Mouse (Mus musculus) ovary, adult 18-20 months (tissue): ENCODE data around the gene Otulin.
A peak's percentile ranks its signal among the peaks of the same experiment; 100 is the strongest.

Experiments
- DNase-seq: peaks from one replicate; pipeline ENCODE4 v3.0.0; 2022; ENCODE audit warnings: low spot score, mixed read lengths

Gene Otulin

DNA sequence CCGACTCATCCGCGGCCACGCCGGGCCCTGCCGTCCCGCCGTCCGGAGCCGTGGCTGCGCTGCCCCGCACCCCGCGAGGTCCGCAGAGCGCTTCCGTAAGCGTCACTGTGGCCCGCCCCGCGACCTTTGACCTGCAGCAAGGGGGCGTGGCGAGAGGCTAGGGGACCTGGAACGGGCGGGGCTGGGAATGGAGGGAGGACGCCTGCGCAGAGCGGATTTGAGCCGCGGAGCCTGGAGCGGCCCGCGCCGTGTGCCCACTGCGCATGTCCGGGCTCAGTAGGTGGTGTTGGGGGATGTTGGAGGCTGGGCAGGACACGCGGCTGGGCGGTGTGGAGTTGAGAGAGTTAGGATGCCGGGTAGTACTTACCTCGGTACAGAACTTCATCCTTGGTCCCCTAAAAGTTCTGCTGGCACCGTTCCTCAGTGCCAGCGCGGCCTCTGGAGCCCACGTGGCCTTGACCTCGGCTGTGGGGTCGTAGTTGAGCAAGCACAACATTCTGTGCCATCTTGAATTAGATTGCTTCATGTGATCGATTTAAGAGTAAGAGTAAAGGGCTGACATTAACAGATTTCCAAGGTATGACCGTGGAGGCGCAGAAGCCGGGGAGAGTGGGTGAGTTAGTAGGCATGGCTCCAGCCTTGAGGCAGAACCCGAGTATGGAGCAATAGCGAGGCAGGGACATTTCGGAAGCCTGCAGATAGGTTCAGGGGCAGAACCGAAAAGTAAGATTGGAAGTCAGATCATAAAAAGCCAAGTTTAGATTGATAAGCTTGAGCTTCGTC lies at the start of gene Otulin:
Gene Otulin, minus strand, starts transcription at position 93 of the 783 bp plus-strand sequence.
- DNase-seq: peak; percentile 96

DNA sequence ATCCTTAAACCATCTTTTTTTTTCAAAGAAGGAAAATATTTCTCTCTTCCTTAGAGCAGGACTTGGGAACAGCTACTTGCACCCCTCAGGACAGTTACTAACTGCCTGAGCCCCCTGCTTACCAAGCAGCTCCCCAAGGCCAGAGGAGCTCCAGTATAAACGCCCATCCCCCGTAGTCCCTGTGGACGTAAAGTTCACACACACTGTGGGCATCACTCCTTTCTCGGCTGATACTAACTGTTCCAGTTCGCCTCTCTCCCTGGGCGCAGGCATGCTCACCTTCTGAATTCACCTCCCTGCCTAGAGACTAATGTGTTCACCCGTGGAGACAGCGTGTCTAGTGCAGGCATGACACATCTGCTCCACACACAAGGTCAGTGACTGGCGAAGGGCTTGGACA lies 48.0 kb upstream of the Otulin start:
- DNase-seq: no peak

- no peak for DNase-seq
Observed at GRCm38 (mm10) chr15:27677801-27678200, 47.3 kb upstream of the Otulin start.

- DNase-seq: no peak
Observed at GRCm38 (mm10) chr15:27676211-27676610, 45.7 kb upstream of the Otulin start.

DNA sequence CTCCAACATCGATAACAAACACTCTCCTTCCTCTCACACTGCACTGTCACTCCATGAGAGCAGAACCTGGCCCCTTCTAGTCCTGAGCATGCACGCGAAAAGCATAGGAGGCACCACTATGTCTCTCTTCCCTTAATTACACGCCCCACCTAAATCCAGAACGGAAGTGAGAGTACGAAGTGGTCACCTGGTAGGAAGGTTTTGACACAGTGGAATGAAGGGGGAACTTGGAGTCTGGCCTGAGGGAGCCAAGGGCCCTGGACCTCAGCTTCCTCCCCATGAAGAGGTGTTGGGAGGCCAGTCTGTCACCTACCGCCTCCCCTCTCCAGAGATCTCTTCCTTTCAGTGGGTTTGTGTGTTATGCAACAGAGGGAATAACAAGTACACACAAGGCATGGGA lies 44.6 kb upstream of the Otulin start:
- no peak for DNase-seq

- DNase-seq: no peak
Observed at GRCm38 (mm10) chr15:27674041-27674440, 43.5 kb upstream of the Otulin start.

DNA sequence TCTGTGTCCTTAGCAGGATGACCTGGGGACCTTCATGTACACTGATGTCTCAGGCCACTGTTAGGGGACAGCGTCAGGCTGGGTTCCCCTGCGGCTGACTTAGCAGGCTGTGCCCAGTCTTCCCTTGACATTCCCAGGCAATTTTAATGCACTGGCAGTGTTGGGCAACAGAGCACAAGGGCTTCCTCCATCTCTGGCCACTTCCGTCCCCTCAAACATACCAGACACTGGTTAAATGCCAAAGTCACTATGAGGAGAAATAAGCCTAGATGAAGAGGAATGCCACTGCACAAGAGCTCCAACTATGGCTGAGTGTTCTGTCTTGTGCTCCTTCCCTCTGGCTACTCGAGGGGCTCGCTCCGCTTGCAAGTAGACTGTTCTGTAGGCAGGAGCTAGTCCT lies 42.7 kb upstream of the Otulin start:
- DNase-seq: no peak

- DNase-seq: no peak
Observed at GRCm38 (mm10) chr15:27672259-27672658, 41.8 kb upstream of the Otulin start.

GRCm38 (mm10) chr15:27671612-27672245 lies 41.2 kb upstream of the Otulin start:
- no peak for DNase-seq

DNA sequence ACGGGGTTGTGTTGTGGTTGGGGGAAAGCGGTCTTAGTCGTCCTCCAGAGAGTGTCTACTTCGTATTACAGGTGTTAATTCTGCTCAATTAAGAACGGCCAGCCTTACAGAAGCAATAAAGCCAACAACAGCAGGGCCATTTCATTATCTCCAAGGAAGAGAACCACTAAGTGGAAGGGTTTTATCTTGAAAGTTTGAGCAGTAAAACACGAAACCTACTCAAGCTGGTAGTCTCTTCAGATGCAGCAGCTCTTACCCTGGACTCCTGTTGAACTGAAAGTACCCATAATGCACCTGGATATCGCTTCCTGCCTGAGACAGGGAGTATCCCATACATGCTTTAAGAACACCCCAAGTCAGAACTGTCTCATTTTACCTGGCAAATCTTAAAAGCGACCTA lies 40.2 kb upstream of the Otulin start:
- no peak for DNase-seq

GRCm38 (mm10) chr15:27669931-27670411 lies 39.5 kb upstream of the Otulin start:
- no peak for DNase-seq

DNA sequence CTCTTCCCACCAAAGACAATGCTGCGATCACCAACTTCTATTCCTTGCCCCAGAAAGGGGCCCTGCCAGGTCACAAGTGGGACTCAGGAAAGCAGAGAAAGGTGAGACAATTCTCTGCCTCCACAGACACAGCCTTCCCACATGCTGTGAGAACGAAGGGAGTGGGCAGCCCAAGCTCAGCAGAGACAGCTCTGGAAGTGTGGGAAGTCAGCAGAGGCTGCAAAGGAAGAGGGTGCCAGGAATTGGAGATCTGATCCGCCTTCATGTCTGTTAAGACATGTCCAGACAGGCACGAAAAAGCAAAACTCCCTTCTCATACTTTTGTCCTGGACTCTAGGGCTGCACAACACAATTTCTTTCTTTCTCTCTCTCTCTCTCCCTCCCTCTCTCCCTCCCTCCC lies 38.8 kb upstream of the Otulin start:
- no peak for DNase-seq

- DNase-seq: no peak
Observed at GRCm38 (mm10) chr15:27668557-27668956, 38.1 kb upstream of the Otulin start.

DNA sequence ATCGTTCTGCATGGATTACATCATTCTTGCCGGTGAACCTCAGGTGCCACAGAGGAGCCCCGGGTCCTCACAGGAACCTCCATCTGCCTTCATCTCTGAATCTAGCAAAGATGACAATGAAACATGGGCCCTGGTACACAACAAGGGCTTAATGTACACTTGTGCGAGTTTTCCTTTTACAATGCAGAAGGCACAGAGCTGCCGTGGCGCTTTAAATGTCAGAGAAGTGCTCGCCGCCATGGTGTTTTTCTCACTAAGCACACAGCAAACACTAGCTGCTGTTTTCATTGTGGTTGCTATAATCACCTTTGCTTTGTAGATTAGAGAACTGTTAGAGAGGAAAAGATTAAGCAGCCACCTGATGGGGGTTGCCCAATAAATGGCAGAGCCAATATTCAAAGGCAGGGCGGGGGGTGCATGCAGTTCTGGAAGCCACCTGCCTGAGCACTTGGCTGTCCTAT lies 37.5 kb upstream of the Otulin start:
- no peak for DNase-seq

- DNase-seq: no peak
Observed at GRCm38 (mm10) chr15:27666911-27667539, 36.5 kb upstream of the Otulin start.

- no peak for DNase-seq
Observed at GRCm38 (mm10) chr15:27665392-27665911, 35.0 kb upstream of the Otulin start.

- no peak for DNase-seq
Observed at GRCm38 (mm10) chr15:27664126-27664525, 33.6 kb upstream of the Otulin start.

- no peak for DNase-seq
Observed at GRCm38 (mm10) chr15:27662699-27663098, 32.2 kb upstream of the Otulin start.

DNA sequence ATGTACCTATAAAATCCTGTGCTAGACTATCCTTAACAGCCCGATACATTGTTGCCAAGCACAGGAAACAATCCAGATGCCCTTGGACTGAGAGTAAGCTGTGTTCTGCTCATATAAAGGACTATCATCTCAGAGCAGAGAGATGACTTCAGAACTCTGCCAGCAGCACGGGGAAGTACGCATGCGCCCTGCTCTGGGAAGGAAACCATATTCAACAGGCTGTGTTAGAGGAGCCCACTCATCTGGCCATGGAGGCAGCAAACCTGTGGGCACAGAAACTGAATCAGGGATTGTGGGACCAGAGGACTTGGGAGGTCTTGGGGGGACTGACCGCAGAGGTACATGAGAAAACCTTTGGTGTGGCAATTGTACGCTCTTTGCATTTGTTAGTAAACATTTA lies 31.2 kb upstream of the Otulin start:
- DNase-seq: no peak

DNA sequence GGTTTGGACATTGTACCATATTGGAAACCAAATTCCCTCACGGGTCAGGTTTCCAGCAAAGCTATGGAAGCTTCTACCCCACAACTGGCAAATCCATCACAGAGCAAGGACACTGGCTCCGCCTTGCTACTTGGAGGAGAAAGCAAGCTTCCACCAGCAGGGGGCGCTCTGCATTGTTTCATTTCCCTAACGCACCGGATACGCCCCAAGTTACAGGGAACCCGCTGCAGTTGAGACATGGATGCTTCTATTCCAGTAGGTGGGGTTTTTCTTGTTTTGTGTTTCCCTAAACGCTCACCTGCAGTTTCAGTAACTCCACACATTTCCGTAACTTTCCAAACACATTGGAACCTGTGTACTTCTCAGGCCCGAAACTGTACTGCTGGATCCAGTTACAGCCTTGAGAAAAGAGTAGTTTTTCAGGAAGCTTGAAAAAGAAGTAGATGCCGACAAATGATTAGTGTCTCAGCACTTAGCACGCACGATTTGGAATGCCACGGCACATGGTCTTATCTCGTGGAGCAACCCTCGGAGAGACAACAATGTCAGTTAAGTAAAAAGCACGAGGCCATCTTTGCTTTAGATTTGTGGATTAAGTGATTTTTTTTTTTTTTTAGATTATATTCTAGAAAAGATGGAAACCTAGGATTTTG lies 29.2 kb upstream of the Otulin start:
- DNase-seq: peak; percentile 53

- DNase-seq: no peak
Observed at GRCm38 (mm10) chr15:27659143-27659542, 28.6 kb upstream of the Otulin start.

GRCm38 (mm10) chr15:27658356-27658755 lies 27.9 kb upstream of the Otulin start:
- DNase-seq: no peak
